Mouse (Mus musculus): Measurements from ENCODE around the gene Gabrd. TPM values are rescaled to one million over a fixed set of nuclear protein-coding genes. Genes with fewer than 3 reads are reported as not detected.

Gabrd gene
- total and polyA plus RNA-seq, 3 experiments, result 0.50 to 1.1 TPM; not detected in 1

GRCm38 (mm10) chr4:155346350-155346749 lies 51.6 kb downstream of the Gabrd start (continued):
- peak; percentile 53; the same call in 1 of the 2 replicates for TF ChIP-seq NRF1 (IDR thresholded peaks at IDR 0.05; ENCODE audit: insufficient read depth, low read depth, low read length, poor library complexity, severe bottlenecking)

- H3K9me3 ChIP-seq (replicated peaks; ENCODE audit: insufficient read depth, low read length), result no peaks in the 10 kb centered on the region
- H3K27me3 ChIP-seq (ENCODE audit: control insufficient read depth in 1 of 2, insufficient read depth in 2 of 2, low read length in 2 of 2), result peaks cover 0 to 12% of the 10 kb centered on the region in 2 experiments; a peak in 3 of 4 replicates
- no peaks in the 10 kb centered on the region for H3K36me3 ChIP-seq (ENCODE audit: control insufficient read depth in 1 of 2, insufficient read depth in 2 of 2, low read length in 2 of 2)
- H3K9ac ChIP-seq (ENCODE audit: control insufficient read depth, low read depth, low read length, poor library complexity, severe bottlenecking), result no peak overlapping the region
- H3K27ac ChIP-seq (ENCODE audit: control insufficient read depth, low read depth, low read length), result no peak overlapping the region
- H3K79me2 ChIP-seq (ENCODE audit: control insufficient read depth, insufficient read depth, low read length, poor library complexity), result no peaks in the 10 kb centered on the region
- H3K4me1 ChIP-seq (ENCODE audit: control insufficient read depth in 1 of 2, insufficient read depth in 2 of 2, low read length in 2 of 2), result no peaks in the 10 kb centered on the region
- no peak for TF ChIP-seq RAD21 (IDR thresholded peaks at IDR 0.05; ENCODE audit: low read depth, low read length)
- TF ChIP-seq MAZ (IDR thresholded peaks at IDR 0.05; ENCODE audit: low read depth, low read length), result no peak
- TF ChIP-seq MYC (IDR thresholded peaks at IDR 0.05; ENCODE audit: low read depth, low read length), result no peak
- TF ChIP-seq CHD2 (IDR thresholded peaks at IDR 0.05; ENCODE audit: low read length), result no peak
- TF ChIP-seq MYB (IDR thresholded peaks at IDR 0.05; ENCODE audit: low read depth, low read length), result no peak
- no peak for TF ChIP-seq BHLHE40 (IDR thresholded peaks at IDR 0.05; ENCODE audit: borderline replicate concordance, low read depth, low read length)
- no peak for TF ChIP-seq TAL1 (IDR thresholded peaks at IDR 0.05; ENCODE audit: low read length)
- no peak for TF ChIP-seq TBP (IDR thresholded peaks at IDR 0.05; ENCODE audit: low read depth, low read length)
- no peak for TF ChIP-seq HCFC1 (IDR thresholded peaks at IDR 0.05; ENCODE audit: low read depth, low read length)
- no peak for TF ChIP-seq ETS1 (IDR thresholded peaks at IDR 0.05; ENCODE audit: low read depth, low read length)
- TF ChIP-seq POLR2AphosphoS5 (IDR thresholded peaks at IDR 0.05; ENCODE audit: borderline replicate concordance, low read depth, low read length), result no peak
- TF ChIP-seq TCF12 (IDR thresholded peaks at IDR 0.05; ENCODE audit: low read depth, low read length), result no peak
- no peak for TF ChIP-seq CHD1 (IDR thresholded peaks at IDR 0.05; ENCODE audit: low read depth, low read length)
- no peak for TF ChIP-seq ZMIZ1 (IDR thresholded peaks at IDR 0.05; ENCODE audit: low read depth, low read length)
- no peak for TF ChIP-seq CTCF (IDR thresholded peaks at IDR 0.05 in 2 of 3, conservative IDR thresholded peaks at IDR 0.05 in 1 of 3; ENCODE audit: control insufficient read depth in 1 of 3, insufficient read depth in 1 of 3, low read depth in 2 of 3, low read length in 3 of 3, poor library complexity in 1 of 3, severe bottlenecking in 1 of 3)
- TF ChIP-seq NELFE (IDR thresholded peaks at IDR 0.05; ENCODE audit: low read depth, low read length), result no peak
- no peak for TF ChIP-seq USF2 (IDR thresholded peaks at IDR 0.05; ENCODE audit: borderline replicate concordance in 1 of 2, insufficient read depth in 1 of 2, low read depth in 1 of 2, low read length in 2 of 2)
- no peak for TF ChIP-seq SIN3A (IDR thresholded peaks at IDR 0.05; ENCODE audit: low read length)
- no peak for DNase-seq (ENCODE audit: low read depth, low spot score)
- no peak overlapping the region for H3K4me3 ChIP-seq (ENCODE audit: control insufficient read depth in 1 of 2, insufficient read depth in 1 of 2, low read depth in 2 of 2, low read length in 2 of 2)
Observed at GRCm38 (mm10) chr4:155345608-155345953, 52.3 kb downstream of the Gabrd start.

Data from MEL (cell line).